Mouse (Mus musculus): ENCODE data around the gene Srp54a. TPM values are rescaled to one million over a fixed set of nuclear protein-coding genes. Genes with fewer than 3 reads are reported as not detected.
"Not testable (repeated sequence)": the region's sequence is repeated elsewhere in the genome, so short reads cannot be mapped to it uniquely, and the experiment has no call there.

The Srp54a gene
- 163 and 186 TPM in 2 replicates for polyA plus RNA-seq (2015; fragmentation: Nextera tagmentation; extraction: Ambion mirVana)

DNA sequence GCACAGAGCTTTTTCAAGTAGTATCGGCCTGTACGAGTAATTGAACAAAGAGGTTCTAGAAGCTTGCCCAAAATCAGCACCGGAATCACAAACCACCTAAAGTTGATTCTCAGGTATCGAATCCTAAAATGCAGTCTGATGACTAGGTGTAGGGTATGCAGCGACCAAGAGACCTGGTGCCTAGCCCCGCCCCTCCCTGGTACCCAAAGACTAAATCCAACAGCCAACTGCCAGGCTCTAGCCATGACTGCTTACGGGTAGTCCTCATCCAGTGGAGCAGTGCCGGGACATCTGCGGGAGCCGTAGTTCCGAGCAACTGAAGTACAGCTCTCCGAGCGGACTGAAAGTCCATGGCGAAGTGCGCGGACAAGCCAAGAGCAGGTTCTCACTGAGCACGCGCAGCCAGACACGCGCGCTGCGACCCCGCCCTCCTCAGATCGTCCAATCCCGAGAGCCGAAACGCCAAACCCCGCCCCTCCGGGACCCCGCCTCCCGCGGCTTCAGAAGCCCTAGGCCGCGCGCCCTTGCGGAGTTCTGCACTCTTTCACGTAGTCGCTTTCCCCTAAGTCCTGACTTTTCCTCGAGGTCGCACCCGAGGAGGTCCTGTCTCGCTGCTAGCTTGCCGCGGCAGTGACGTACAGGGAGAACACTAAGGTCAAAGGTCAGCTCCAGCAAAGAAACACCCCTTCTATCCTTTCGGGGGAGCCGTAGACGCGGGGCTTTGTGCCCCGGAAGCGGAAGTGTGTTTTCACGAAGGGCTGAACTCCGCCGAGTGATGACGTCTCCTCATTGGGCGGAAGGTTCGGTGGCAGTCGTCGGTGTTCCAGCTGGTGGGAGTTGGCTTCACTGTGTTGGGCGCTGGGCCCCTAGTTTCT lies at the start of gene Srp54a, which contains the start of gene 2700097O09Rik:
Gene Srp54a, plus strand, starts transcription at position 537 of the 875 bp plus-strand sequence.
Gene 2700097O09Rik, minus strand, starts transcription at position 385 of the 875 bp plus-strand sequence.
- ATAC-seq (ENCODE audit: low FRiP score, low TSS enrichment), result peak; percentile 98
- H3K9me3 ChIP-seq (ENCODE audit: low read length); H3K4me1 ChIP-seq (ENCODE audit: insufficient read depth, low read length); H3K36me3 ChIP-seq (ENCODE audit: insufficient read depth, low read length); H3K27me3 ChIP-seq (ENCODE audit: insufficient read depth, low read length): not testable (repeated sequence)
- Histone ChIP-seq H3K9ac (replicated peaks; ENCODE audit: low read length) (peak within 1 kb of the TSS; percentile 74), H3K27ac (ENCODE audit: low read length) (peak within 1 kb of the TSS; percentile 91), H3K4me2 (replicated peaks; ENCODE audit: low read depth, low read length) (peak within 1 kb of the TSS; percentile 57), H3K4me3 (ENCODE audit: low read length) (peak within 1 kb of the TSS; percentile 66)
- under 1% methylated on average over 57 of the region's 60 CpGs for WGBS

DNA sequence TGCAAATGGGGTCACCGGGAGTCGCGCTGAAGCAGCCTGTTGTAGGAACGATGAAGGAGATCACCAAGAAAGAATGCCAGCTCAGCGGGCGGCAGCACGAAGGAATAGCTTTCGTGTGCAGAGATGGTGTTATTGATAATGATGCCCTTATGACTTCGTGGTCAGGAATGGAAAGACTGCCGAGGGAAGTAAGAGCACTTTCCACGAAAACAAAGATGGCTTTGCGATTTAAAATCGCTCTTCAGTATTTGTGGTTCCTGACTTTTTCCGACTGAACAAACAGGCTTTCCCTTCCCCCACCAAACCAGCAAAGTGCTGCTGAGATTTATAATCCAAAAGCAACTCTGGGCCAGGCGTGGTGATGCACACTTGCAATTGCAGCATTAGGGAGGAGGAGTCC lies 39.1 kb upstream of the Srp54a start:
- Histone ChIP-seq H3K4me3 (ENCODE audit: low read length) (no peak overlapping the region), H3K27ac (ENCODE audit: low read length) (no peak overlapping the region), H3K9me3 (ENCODE audit: low read length) (no peaks in the 10 kb centered on the region), H3K9ac (replicated peaks; ENCODE audit: low read length) (no peak overlapping the region), H3K4me1 (ENCODE audit: insufficient read depth, low read length) (no peaks in the 10 kb centered on the region), H3K36me3 (ENCODE audit: insufficient read depth, low read length) (peaks cover 2% of the 10 kb centered on the region; the same call in 1 of the 2 replicates), H3K27me3 (ENCODE audit: insufficient read depth, low read length) (no peaks in the 10 kb centered on the region), H3K4me2 (replicated peaks; ENCODE audit: low read depth, low read length) (peak overlapping the region; percentile 17; the same call in 1 of the 2 replicates)
- ATAC-seq (ENCODE audit: low FRiP score, low TSS enrichment), result no peak
- WGBS, result 48% methylated on average over 15 of the region's 15 CpGs

DNA sequence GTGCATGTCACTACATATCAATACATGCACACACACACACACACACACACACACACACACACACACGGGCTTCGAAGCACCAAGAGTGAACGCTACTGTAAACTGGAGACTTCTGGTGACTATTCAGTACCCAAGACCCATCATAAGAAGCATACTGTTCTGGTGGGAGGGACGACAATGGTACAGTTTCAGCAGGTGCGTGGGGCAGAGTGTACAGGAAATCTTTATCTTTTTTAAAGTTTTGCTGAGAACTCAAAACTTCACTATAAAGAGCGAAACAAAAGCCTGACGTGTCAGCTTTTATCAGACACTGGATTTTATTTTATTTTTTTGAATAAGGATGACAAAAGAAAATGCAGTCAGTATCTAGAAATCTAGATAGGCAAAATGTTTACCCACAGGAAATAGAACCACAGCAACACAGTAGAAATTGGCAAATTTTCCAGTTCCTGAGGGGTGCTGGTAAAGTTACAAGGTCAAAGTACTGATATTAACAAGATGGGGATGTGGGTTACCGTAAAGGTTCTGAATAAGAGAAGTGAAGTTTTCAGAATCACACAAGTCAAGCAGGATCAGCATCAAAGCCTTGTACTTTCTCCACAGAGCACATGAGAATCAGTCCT lies 30.2 kb upstream of the Srp54a start:
- no peak overlapping the region for H3K27ac ChIP-seq (ENCODE audit: low read length)
- H3K36me3 ChIP-seq (ENCODE audit: insufficient read depth, low read length), result peaks cover 12% of the 10 kb centered on the region
- H3K9me3 ChIP-seq (ENCODE audit: low read length), result peaks cover 4% of the 10 kb centered on the region; the same call in 1 of the 2 replicates
- no peaks in the 10 kb centered on the region for H3K27me3 ChIP-seq (ENCODE audit: insufficient read depth, low read length)
- H3K9ac ChIP-seq (replicated peaks; ENCODE audit: low read length), result no peak overlapping the region
- 93% methylated on average over 8 of the region's 8 CpGs for WGBS
- H3K4me3 ChIP-seq (ENCODE audit: low read length), result no peak overlapping the region
- no peaks in the 10 kb centered on the region for H3K4me1 ChIP-seq (ENCODE audit: insufficient read depth, low read length)
- no peak for ATAC-seq (ENCODE audit: low FRiP score, low TSS enrichment)
- no peak overlapping the region for H3K4me2 ChIP-seq (replicated peaks; ENCODE audit: low read depth, low read length)

DNA sequence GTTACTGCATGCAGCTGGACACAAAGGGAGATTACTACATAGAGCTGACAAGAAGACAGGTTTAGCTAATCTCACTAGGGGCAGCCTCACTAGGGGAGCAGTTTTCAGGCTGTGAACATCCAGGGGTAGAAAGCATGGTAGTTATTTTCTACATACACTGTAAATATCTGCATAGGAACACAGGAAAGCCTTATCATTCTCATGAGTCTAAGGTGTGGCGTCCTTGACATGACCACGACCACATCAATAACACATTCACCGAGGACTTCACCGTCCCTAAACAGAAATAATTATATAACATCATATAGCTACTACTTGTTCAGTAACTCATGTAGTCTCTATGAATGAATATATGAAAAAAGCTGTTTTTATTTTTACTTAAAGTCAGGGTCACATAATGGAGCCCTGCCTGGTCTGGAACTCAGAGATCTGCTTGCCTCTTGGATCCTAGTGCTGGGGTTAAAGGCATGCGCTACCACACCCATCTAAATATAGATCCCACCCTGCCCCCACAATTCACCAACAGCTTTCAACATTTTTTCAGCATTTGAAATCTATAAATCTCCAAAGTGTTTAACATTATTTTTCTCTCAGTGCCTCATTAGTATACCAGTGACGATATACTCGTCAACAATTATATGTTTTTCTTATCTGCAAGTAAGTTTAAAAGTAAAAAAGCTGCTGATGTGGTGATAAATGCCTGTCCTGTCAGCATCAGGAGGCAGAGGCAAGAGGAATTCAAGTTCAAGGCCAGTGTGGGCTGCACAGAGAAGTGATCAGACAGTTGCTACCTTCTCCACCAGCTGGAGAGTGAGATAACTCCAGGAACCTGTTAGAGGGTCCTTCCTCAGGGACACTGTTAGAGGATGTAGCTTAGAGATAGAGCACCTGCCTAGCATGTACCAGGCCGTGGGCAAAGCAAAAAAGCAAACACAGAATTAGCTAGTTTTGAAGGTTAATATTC lies 28.6 kb upstream of the Srp54a start:
- Histone ChIP-seq H3K4me3 (ENCODE audit: low read length) (no peak overlapping the region), H3K27ac (ENCODE audit: low read length) (no peak overlapping the region), H3K9me3 (ENCODE audit: low read length) (peaks cover 1% of the 10 kb centered on the region; the same call in 1 of the 2 replicates), H3K36me3 (ENCODE audit: insufficient read depth, low read length) (peaks cover 7% of the 10 kb centered on the region), H3K9ac (replicated peaks; ENCODE audit: low read length) (no peak overlapping the region), H3K27me3 (ENCODE audit: insufficient read depth, low read length) (no peaks in the 10 kb centered on the region), H3K4me1 (ENCODE audit: insufficient read depth, low read length) (no peaks in the 10 kb centered on the region), H3K4me2 (replicated peaks; ENCODE audit: low read depth, low read length) (no peak overlapping the region)
- no peak for ATAC-seq (ENCODE audit: low FRiP score, low TSS enrichment)
- WGBS, result 91% methylated on average over 8 of the region's 8 CpGs

DNA sequence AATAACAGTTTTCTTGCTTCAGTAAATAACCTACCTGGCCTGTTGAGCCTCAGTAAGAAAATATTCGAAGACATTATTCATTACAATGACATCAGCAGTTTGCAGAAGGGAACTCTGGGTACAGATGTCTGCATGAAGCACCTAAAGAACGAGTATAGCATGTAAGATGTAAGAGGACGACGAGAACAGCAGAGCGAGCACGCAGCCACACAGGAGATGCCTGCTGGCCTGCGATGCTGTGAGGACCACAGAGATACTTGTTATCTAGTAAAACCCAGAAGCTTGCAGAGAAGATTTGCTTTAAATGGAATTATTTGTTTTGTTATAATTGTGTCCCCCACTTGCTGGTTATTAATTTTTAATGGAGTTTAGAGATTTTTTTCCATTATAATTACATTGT lies 26.8 kb upstream of the Srp54a start:
- Histone ChIP-seq H3K9ac (replicated peaks; ENCODE audit: low read length) (no peak overlapping the region), H3K9me3 (ENCODE audit: low read length) (no peaks in the 10 kb centered on the region), H3K27me3 (ENCODE audit: insufficient read depth, low read length) (no peaks in the 10 kb centered on the region), H3K4me2 (replicated peaks; ENCODE audit: low read depth, low read length) (no peak overlapping the region), H3K27ac (ENCODE audit: low read length) (no peak overlapping the region), H3K4me1 (ENCODE audit: insufficient read depth, low read length) (no peaks in the 10 kb centered on the region), H3K36me3 (ENCODE audit: insufficient read depth, low read length) (peaks cover 2% of the 10 kb centered on the region; the same call in 1 of the 2 replicates), H3K4me3 (ENCODE audit: low read length) (no peak overlapping the region)
- 91% methylated on average over 7 of the region's 7 CpGs for WGBS
- no peak for ATAC-seq (ENCODE audit: low FRiP score, low TSS enrichment)

DNA sequence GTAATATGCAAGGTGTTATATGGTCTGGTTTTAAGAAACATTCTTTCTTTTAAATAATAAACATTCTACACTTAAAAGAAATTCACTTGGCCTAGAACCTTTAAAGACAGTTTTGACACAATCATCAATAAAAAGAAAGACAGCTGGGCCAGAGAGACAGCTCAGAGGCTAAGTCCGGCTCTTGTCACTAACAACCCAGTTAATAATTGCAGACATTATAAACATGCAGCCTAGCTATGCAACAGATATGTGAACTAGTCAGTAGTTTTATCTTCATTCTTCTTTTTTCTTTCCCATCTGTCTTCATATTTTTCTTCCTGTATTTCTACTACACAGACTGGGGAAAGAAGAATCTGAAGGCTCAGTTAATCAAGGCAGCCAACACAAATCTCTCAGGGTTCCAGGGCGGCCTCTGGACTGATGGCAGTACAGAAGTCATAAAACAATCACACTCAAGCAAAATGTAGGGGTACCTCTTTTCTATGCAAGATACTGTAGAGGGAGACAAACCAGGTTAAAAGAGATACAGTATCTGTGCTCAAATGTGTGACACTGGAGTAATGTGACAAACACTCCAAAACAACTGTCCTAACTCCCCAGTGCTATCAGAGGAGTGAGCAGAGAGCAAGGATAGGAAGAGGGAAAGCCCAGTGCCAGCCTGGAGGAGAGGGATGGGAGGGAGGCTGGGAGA lies 25.4 kb upstream of the Srp54a start:
- no peak for ATAC-seq (ENCODE audit: low FRiP score, low TSS enrichment)
- Histone ChIP-seq H3K27me3 (ENCODE audit: insufficient read depth, low read length) (no peaks in the 10 kb centered on the region), H3K4me1 (ENCODE audit: insufficient read depth, low read length) (peaks cover 2% of the 10 kb centered on the region; the same call in 1 of the 2 replicates), H3K4me3 (ENCODE audit: low read length) (no peak overlapping the region), H3K4me2 (replicated peaks; ENCODE audit: low read depth, low read length) (no peak overlapping the region), H3K27ac (ENCODE audit: low read length) (no peak overlapping the region), H3K9ac (replicated peaks; ENCODE audit: low read length) (no peak overlapping the region), H3K9me3 (ENCODE audit: low read length) (no peaks in the 10 kb centered on the region), H3K36me3 (ENCODE audit: insufficient read depth, low read length) (peaks cover 2% of the 10 kb centered on the region; the same call in 1 of the 2 replicates)
- 57% methylated on average over 2 of the region's 2 CpGs for WGBS

DNA sequence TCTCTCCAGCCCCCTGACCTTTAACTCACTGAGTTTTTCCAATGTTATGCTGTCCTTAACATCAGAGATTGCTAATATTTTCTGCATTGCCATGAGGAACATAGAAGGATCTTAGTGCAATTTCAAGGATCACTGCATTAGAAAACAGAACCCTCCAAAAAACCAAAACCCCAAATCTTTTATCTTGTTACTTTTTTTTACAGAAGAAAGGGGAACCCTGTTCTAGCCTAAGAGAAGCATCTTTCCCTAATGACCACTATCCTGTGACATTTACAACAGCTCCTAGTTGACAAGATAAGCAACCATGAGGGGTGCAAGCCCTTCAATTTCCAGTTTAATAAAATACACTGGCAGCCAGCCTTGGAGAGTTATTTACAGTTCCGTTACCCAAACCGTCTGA lies 23.4 kb upstream of the Srp54a start:
- Histone ChIP-seq H3K27me3 (ENCODE audit: insufficient read depth, low read length) (no peaks in the 10 kb centered on the region), H3K4me2 (replicated peaks; ENCODE audit: low read depth, low read length) (no peak overlapping the region), H3K36me3 (ENCODE audit: insufficient read depth, low read length) (peaks cover 2% of the 10 kb centered on the region; the same call in 1 of the 2 replicates), H3K9ac (replicated peaks; ENCODE audit: low read length) (no peak overlapping the region), H3K4me3 (ENCODE audit: low read length) (no peak overlapping the region), H3K4me1 (ENCODE audit: insufficient read depth, low read length) (peaks cover 6% of the 10 kb centered on the region; the same call in 1 of the 2 replicates), H3K27ac (ENCODE audit: low read length) (no peak overlapping the region), H3K9me3 (ENCODE audit: low read length) (no peaks in the 10 kb centered on the region)
- 46% methylated on average over 2 of the region's 2 CpGs for WGBS
- ATAC-seq (ENCODE audit: low FRiP score, low TSS enrichment), result no peak

DNA sequence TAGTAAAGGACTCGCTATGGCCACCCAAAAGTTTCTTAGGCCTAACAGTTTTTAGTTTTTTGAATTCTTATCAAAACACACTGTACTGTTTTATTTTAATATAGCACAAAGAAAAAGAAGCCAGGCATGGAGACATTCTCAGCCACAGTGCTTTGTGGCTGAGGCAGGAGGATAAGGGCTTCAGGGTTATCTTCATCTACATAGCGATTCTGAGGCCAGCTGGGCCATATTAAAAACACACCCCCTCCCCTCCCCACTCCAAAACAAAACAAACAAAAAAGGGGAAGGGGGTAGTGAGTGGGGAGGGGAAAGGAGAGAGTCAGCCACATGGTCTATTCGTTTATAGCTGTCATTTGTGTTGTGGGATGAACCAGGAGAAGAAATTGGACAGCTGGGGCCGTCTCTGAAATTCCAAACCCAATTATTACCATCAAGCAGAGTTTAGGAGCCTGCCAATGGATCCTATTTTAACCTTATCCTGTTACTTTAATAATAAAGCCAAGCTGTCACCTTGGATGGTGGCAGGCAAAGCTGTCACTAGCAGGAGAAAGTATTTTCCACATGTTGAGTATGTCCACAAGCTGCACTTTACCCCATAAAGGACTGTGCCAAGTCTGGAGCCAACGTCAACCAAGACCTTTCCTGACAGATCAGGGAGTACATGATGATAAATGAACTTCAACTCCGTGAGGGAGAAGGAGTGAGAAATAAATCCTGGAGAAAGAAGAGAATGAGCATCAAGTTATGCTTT lies 21.0 kb upstream of the Srp54a start:
- WGBS, result 32% methylated on average over 6 of the region's 6 CpGs

More for the DNA sequence above, 21.0 kb upstream of the Srp54a start:
- Histone ChIP-seq H3K27me3 (ENCODE audit: insufficient read depth, low read length) (no peaks in the 10 kb centered on the region), H3K4me3 (ENCODE audit: low read length) (no peak overlapping the region), H3K4me1 (ENCODE audit: insufficient read depth, low read length) (peaks cover 6% of the 10 kb centered on the region; the same call in 1 of the 2 replicates), H3K4me2 (replicated peaks; ENCODE audit: low read depth, low read length) (no peak overlapping the region), H3K9me3 (ENCODE audit: low read length) (no peaks in the 10 kb centered on the region), H3K9ac (replicated peaks; ENCODE audit: low read length) (no peak overlapping the region), H3K36me3 (ENCODE audit: insufficient read depth, low read length) (peaks cover 1% of the 10 kb centered on the region; the same call in 1 of the 2 replicates), H3K27ac (ENCODE audit: low read length) (0 out of 2 replicates have a peak overlapping the region, but pooled peaks have one; percentile 3)
- ATAC-seq (ENCODE audit: low FRiP score, low TSS enrichment), result no peak

Data from kidney, embryonic 16.5 days (tissue).